Mouse (Mus musculus) G1E (cell line): ENCODE results near the gene Abhd2.

Experiments used
- CTCF ChIP-seq: IDR thresholded peaks from 2 replicates; pipeline ENCODE4 v1.5.1; 2012; ENCODE audit warnings: low read depth, low read length, inconsistent platforms, mixed read lengths
- GATA1 ChIP-seq: IDR thresholded peaks from 2 replicates; pipeline ENCODE4 v1.6.1; 2012; ENCODE audit warnings: borderline replicate concordance, low read length, inconsistent platforms, mixed read lengths
- POLR2AphosphoS5 ChIP-seq: IDR thresholded peaks from 2 replicates; pipeline ENCODE4 v1.6.1; 2012; ENCODE audit warnings: low read depth, low read length, inconsistent platforms; ENCODE audit not compliant: insufficient replicate concordance
- TAL1 ChIP-seq: conservative IDR thresholded peaks from 2 replicates; pipeline ENCODE4 v1.6.1; 2012; ENCODE audit warnings: low read depth, low read length, inconsistent platforms, mixed read lengths

GRCm38 (mm10) chr7:79318110-79318801 is 45.3 kb downstream of the Abhd2 start:
- TF ChIP-seq CTCF: no peak
- no peak for TF ChIP-seq POLR2AphosphoS5
- TF ChIP-seq TAL1: peak; percentile 87
- TF ChIP-seq GATA1: no peak
